Mouse (Mus musculus) thymus, postnatal 0 days (tissue): ENCODE measurements around the gene N4bp2l2. TPM values are rescaled to one million over a fixed set of nuclear protein-coding genes. Genes with fewer than 3 reads are reported as not detected.
"Not testable (repeated sequence)": the region's sequence is repeated elsewhere in the genome, so short reads cannot be mapped to it uniquely, and the experiment has no call there.

ENCODE experiments used
- DNase-seq: peaks from one replicate; pipeline ENCODE4 v3.0.0-alpha.2; 2015; ENCODE audit warnings: low spot score
- polyA plus RNA-seq: library from polyadenylated mRNA; unstranded; fragments of >200 nt; fragmentation: Nextera tagmentation; extraction: Ambion mirVana; gene quantifications from 2 replicates; pipeline ENCODE4 v1.2.1, GENCODE M21; 2015

N4bp2l2 gene
- polyA plus RNA-seq: 53.3 and 54.3 TPM in 2 replicates

GRCm38 (mm10) chr5:150666133-150666739 lies at the start of gene N4bp2l2:
Gene N4bp2l2 (minus strand): TSS chr5:150666183.
- DNase-seq: not testable (repeated sequence)

GRCm38 (mm10) chr5:150713431-150713830 lies 47.4 kb upstream of the N4bp2l2 start:
- DNase-seq: no peak

DNA sequence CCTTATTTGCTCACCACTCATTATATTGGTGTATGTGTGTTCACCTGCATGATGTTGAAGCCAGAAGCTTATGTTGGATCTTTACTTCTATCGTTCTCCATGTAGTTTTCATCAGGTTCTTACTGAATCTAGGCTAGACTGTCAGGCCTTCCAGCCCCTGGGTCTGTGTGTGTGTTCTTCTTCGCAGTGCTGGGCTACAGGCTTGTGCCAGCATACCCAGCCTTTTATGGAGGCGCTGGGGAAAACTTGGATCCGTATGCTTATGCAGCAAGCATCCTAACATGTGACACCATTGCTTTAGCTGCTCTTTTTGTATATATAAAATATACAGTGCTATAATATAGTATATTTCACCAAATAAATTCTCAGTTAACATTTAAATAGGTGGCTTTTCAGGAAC lies 45.5 kb upstream of the N4bp2l2 start:
- DNase-seq: no peak

- not testable (repeated sequence) for DNase-seq
Observed at GRCm38 (mm10) chr5:150707181-150707580, 41.2 kb upstream of the N4bp2l2 start.

DNA sequence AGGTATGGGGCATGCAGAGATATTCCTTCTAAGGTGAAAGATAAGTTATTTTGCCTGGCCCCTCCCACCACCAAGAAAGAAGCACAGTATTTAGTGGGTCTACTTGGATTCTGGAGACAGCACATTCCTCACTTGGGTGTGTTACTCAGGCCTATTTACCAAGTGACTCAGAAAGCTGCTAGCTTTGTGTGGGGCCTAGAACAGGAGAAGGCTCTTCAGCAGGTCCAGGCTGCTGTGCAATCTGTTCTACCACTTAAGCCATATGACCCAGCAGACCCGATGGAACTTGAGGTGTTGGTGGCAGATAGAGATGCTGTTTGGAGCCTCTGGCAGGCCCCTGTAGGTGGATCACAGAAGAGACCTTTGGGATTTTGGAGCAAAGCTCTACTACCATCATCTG lies 40.7 kb upstream of the N4bp2l2 start:
- DNase-seq: not testable (repeated sequence)

- peak; percentile 46 for DNase-seq
Observed at GRCm38 (mm10) chr5:150702714-150703113, 36.7 kb upstream of the N4bp2l2 start.

- no peak for DNase-seq
Observed at GRCm38 (mm10) chr5:150693277-150693676, 27.3 kb upstream of the N4bp2l2 start.

GRCm38 (mm10) chr5:150690685-150691084 lies 24.7 kb upstream of the N4bp2l2 start:
- no peak for DNase-seq

GRCm38 (mm10) chr5:150682862-150683261 lies 16.9 kb upstream of the N4bp2l2 start:
- not testable (repeated sequence) for DNase-seq

DNA sequence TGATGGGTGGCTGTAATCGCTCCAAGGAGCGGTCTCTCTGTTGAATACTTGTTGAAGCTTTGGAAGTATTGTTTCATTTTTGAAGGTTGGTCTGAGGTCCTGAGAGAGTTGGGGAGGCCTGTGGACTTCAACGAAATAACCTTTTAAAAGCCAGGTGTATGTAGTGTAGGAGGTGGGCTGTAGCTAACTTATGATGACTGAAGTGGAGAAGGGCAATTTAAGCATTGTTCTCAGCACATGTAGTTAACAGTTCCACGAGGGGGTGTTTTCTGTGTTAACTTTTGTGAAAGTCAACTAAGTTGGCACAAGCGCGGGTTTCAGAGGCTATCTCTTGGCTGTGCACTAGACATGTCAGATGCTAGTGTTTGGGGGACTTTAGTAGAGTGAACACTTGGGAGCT lies 8.9 kb upstream of the N4bp2l2 start:
- DNase-seq: no peak

DNA sequence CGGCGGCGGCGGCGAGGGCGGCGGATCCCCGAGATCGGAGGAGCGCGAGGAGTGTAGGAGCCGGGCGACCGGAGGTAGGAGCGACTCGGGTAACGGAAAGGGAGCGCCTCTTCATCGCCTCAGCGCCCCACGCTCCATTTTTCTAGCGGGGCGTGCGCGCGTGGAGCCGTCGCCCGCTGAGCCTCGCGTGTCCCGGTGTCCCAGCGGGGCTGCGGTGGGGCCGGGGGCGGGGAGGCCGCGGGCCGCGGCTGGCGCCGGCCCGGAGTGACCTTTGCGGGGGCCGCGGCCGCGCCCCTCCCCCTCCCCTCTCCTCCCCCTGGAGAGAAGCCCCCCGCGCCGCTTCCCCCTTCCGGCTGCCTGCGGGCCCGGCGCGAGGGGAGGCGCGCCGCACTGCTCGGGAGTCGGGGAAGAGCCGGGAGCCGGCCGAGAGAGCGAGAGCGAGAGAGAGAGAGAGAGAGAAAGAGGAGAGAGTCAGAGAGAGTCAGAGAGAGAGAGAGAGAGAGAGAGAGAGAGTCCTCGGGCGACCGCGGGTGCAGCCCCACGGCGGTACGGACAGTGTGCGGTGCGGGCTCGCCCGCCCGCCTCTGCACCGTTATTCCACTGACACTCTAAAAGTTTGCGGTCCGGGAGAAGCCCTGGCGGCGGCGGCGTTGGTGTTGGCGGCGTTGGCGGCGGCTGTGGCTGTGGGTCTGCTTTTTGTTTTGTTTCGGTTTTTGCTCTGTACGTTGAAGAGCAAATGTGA lies 8.1 kb upstream of the N4bp2l2 start:
- DNase-seq: peak; percentile 49

GRCm38 (mm10) chr5:150673153-150673835 lies 7.3 kb upstream of the N4bp2l2 start, which contains the start of gene Pds5b:
Gene Pds5b (plus strand): TSS chr5:150673739.
- peak; percentile 97 for DNase-seq

- DNase-seq: no peak
Observed at GRCm38 (mm10) chr5:150672343-150672742, 6.4 kb upstream of the N4bp2l2 start.

GRCm38 (mm10) chr5:150668731-150669130 lies 2.7 kb upstream of the N4bp2l2 start:
- DNase-seq: no peak

DNA sequence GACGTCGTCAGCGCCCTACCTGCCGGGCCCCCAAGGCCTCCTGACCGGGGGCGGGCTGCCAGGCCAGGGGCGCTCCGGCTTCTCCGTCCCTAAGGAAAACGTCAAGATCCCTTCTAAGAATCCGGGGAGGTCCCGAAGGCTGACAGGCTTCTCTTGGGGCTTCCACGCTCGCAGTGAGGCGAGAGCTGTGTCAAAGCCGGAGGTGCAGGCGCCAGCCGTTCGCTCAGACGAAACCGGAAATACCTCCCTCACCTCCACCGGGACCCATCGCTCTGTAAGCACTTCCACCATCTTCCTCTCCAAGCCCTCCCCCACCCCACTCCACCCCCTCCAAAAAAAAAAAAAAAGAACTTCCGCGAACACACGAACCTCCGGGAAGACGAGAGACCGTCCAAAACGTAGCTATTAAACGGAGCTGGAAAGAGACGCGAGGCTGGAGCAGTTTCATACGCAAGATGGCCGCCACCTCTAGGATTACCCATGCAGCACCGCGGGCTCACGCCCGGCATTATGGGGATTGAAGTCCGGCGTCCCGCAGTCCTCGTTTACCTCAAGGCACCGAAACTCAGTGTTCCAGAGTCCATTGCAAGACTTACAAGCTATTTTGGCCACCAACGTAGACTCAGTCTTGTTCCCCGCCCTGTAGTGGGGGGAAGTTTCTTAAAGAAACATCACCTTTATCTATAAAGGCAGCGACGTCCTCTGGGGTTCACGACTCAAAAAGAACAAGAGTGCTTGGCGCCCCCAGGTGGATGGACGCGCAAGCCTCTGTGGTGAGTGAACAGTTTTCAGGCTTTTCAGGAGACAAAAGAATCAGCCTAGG lies 640 bp downstream of the N4bp2l2 start:
- DNase-seq: peak; percentile 99

GRCm38 (mm10) chr5:150664794-150665131 lies 1.2 kb downstream of the N4bp2l2 start:
- DNase-seq: no peak

GRCm38 (mm10) chr5:150663926-150664325 lies 2.1 kb downstream of the N4bp2l2 start:
- DNase-seq: not testable (repeated sequence)

- not testable (repeated sequence) for DNase-seq
Observed at GRCm38 (mm10) chr5:150660296-150660695, 5.7 kb downstream of the N4bp2l2 start.

GRCm38 (mm10) chr5:150659425-150659824 lies 6.6 kb downstream of the N4bp2l2 start:
- DNase-seq: not testable (repeated sequence)

DNA sequence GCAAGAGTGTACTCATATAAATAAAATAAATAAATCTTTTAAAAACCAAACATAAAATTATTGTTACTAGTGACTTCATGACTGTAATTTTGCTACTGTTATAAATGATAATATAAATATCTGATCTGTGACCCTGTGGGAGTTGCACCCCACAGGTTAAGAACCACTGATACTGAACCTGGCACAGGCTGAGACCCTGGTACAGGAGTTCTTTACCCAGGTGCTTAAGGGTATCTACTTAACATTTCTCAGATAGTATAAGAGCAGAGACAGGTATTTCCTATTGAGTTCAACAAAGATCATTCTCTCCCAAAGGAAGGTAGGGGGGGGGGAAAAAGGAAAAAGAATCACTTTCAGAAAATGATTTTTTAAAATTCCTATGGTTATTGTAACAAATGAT lies 11.4 kb downstream of the N4bp2l2 start:
- DNase-seq: no peak

- DNase-seq: no peak
Observed at GRCm38 (mm10) chr5:150652578-150652977, 13.4 kb downstream of the N4bp2l2 start.
